Mouse (Mus musculus): ENCODE results near the gene Adcy1.

DNA sequence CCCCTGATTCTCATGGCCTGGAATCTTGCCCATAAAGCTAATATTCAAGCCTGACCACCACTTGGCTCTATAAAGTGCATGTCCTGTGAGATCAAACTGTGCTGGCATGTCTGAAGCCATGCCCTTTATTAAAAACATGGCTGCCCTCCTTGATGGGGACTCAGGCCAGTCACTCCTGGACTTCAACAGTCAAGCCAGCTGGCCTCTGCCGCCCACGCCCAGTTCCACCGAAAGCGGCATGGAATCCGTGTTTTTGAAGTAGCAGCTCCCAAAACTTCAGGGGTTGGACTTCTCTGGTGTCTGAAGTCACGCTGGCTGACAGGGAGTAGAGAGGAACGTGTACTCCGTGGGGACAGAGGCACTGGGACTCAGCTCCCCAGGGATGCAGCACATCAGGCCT, 84.2 kb downstream of the Adcy1 start:
- TF ChIP-seq POLR2A (IDR thresholded peaks at IDR 0.05; ENCODE audit: borderline replicate concordance, control insufficient read depth, low read depth, low read length): no peak
- no peak for TF ChIP-seq CTCF (IDR thresholded peaks at IDR 0.05; ENCODE audit: control insufficient read depth, insufficient read depth, low read length)
